20 mouse cellular contexts compared by ENCODE assay signal in genomic region chr2:132670290-132670689, GRCm38 (mm10). TPM values are rescaled to one million over a fixed set of nuclear protein-coding genes. Genes with fewer than 3 reads are reported as not detected.
DNase-seq lines count a peak whose midpoint lies in the region; ATAC-seq and TF ChIP-seq lines count a peak whose summit lies in the region.
"Had no signal": no experiment of that assay in that cellular context is flagged by ENCODE, and none has a peak within 500 bp of the region (broad histone marks: within the 10 kb centered on the region; RNA-seq: fewer than 3 reads in every experiment).

No protein-coding gene starts in this region.

- H3K4me2 ChIP-seq in hindbrain, postnatal 0 days (ENCODE audit: low read depth, low read length), result no peak overlapping the region
- no peak overlapping the region for H3K4me2 ChIP-seq in hindbrain, embryonic 16.5 days (ENCODE audit: low read length)
- H3K4me2 ChIP-seq: embryonic facial prominence, embryonic 13.5 days; forebrain, embryonic 12.5 days; heart, embryonic 13.5 days; hindbrain, embryonic 15.5 days had no signal

- H3K27me3 ChIP-seq in hindbrain, postnatal 0 days (ENCODE audit: insufficient read depth, low read length), result no peaks in the 10 kb centered on the region
- H3K27me3 ChIP-seq in hindbrain, embryonic 16.5 days (replicated peaks; ENCODE audit: control insufficient read depth, insufficient read depth, low read length), result no peaks in the 10 kb centered on the region
- H3K27me3 ChIP-seq: embryonic facial prominence, embryonic 13.5 days; forebrain, embryonic 12.5 days; heart, embryonic 13.5 days; hindbrain, embryonic 15.5 days had no signal

- no peak overlapping the region for H3K9ac ChIP-seq in hindbrain, postnatal 0 days (replicated peaks; ENCODE audit: low read length)
- H3K9ac ChIP-seq in hindbrain, embryonic 16.5 days (ENCODE audit: low read depth, low read length), result no peak overlapping the region
- H3K9ac ChIP-seq: embryonic facial prominence, embryonic 13.5 days; forebrain, embryonic 12.5 days; heart, embryonic 13.5 days; hindbrain, embryonic 15.5 days had no signal

- H3K4me3 ChIP-seq in hindbrain, postnatal 0 days (ENCODE audit: low read length), result no peak overlapping the region
- no peak overlapping the region for H3K4me3 ChIP-seq in hindbrain, embryonic 16.5 days (ENCODE audit: low read length)
- H3K4me3 ChIP-seq: embryonic facial prominence, embryonic 13.5 days; forebrain, embryonic 12.5 days; heart, embryonic 13.5 days; hindbrain, embryonic 15.5 days had no signal

- 0 out of 2 replicates have a peak, but pooled peaks have one; percentile 45 for ATAC-seq in hindbrain, postnatal 0 days
- no peak for ATAC-seq in hindbrain, embryonic 16.5 days
- peak; percentile 55 for ATAC-seq in activated CD4-positive, CD25-positive, alpha-beta regulatory T cell, adult 4 months
- ATAC-seq in inflammation-experienced regulatory T-cells, adult 6 months, result peak; percentile 81
- ATAC-seq: intestine, embryonic 16.5 days had no signal

- no peaks in the 10 kb centered on the region for H3K9me3 ChIP-seq in hindbrain, postnatal 0 days (ENCODE audit: low read length)
- H3K9me3 ChIP-seq in hindbrain, embryonic 16.5 days (ENCODE audit: control insufficient read depth, low read length), result no peaks in the 10 kb centered on the region
- H3K9me3 ChIP-seq: embryonic facial prominence, embryonic 13.5 days; forebrain, embryonic 12.5 days; heart, embryonic 13.5 days; hindbrain, embryonic 15.5 days had no signal

- H3K4me1 ChIP-seq in hindbrain, postnatal 0 days (ENCODE audit: insufficient read depth, low read length), result no peaks in the 10 kb centered on the region
- no peaks in the 10 kb centered on the region for H3K4me1 ChIP-seq in hindbrain, embryonic 16.5 days (ENCODE audit: control insufficient read depth, insufficient read depth, low read depth, low read length)
- H3K4me1 ChIP-seq: embryonic facial prominence, embryonic 13.5 days; forebrain, embryonic 12.5 days; heart, embryonic 13.5 days; hindbrain, embryonic 15.5 days had no signal

- WGBS in hindbrain, postnatal 0 days, result 68% methylated on average over 4 of the region's 4 CpGs
- 74% methylated on average over 4 of the region's 4 CpGs for WGBS in hindbrain, embryonic 16.5 days

- no peak for DNase-seq in hindbrain, postnatal 0 days (ENCODE audit: low spot score)
- peak; percentile 75 for DNase-seq in CD4-positive, CD25-positive, alpha-beta regulatory T cell, adult 2 months (ENCODE audit: low read depth, low spot score)
- DNase-seq in thymus, postnatal 0 days (ENCODE audit: low spot score), result no peak
- no peak for DNase-seq in lung, adult 18-20 months
- DNase-seq: adrenal gland, adult 8-10 months; adrenal gland, postnatal 36 days; cerebellum, adult 11-12 months; cerebellum, adult 9-10 months; cerebellum, postnatal 36 days; gastrocnemius, postnatal 36 days; heart, postnatal 36 days; kidney, adult 8-10 months had no signal

- no peak for TF ChIP-seq CTCF in hindbrain, postnatal 0 days (IDR thresholded peaks at IDR 0.05; ENCODE audit: low read depth)

- H3K36me3 ChIP-seq in hindbrain, postnatal 0 days (ENCODE audit: insufficient read depth, low read length), result no peaks in the 10 kb centered on the region
- H3K36me3 ChIP-seq in hindbrain, embryonic 16.5 days (ENCODE audit: control insufficient read depth, insufficient read depth, low read length), result no peaks in the 10 kb centered on the region
- H3K36me3 ChIP-seq: embryonic facial prominence, embryonic 13.5 days; forebrain, embryonic 12.5 days; heart, embryonic 13.5 days; hindbrain, embryonic 15.5 days had no signal

- H3K27ac ChIP-seq in hindbrain, postnatal 0 days, result no peak overlapping the region
- H3K27ac ChIP-seq in hindbrain, embryonic 16.5 days (ENCODE audit: low read depth, low read length), result no peak overlapping the region
- H3K27ac ChIP-seq: embryonic facial prominence, embryonic 13.5 days; forebrain, embryonic 12.5 days; heart, embryonic 13.5 days; hindbrain, embryonic 15.5 days had no signal

RNA-seq across cellular contexts. Expression of gene Shld1, which starts 16.4 kb away (rescaled TPM):
- 11.9 and 17.8 TPM in 2 replicates for total RNA-seq in hindbrain, postnatal 0 days (2014; rRNA removed)
- polyA plus RNA-seq in hindbrain, postnatal 0 days (2015; fragmentation: Nextera tagmentation; extraction: Ambion mirVana), result 16.7 and 18.4 TPM in 2 replicates
- polyA plus RNA-seq in hindbrain, embryonic 16.5 days (2015; fragmentation: Nextera tagmentation; extraction: Ambion mirVana), result 21.3 and 23.5 TPM in 2 replicates
- 10 to 100 TPM; 27.2 to 28.1 TPM for polyA plus RNA-seq in activated CD4-positive, CD25-positive, alpha-beta regulatory T cell, adult 4 months (2017; shearing (Covaris generic))
- polyA plus RNA-seq in inflammation-experienced regulatory T-cells, adult 6 months (2017; shearing (Covaris generic)), result 10 to 100 TPM; 14.9 to 43.3 (median 35.0) TPM
- 17.8 and 20.7 TPM in 2 replicates for polyA plus RNA-seq in thymus, postnatal 0 days (2015; fragmentation: Nextera tagmentation; extraction: Ambion mirVana)
